Mouse (Mus musculus) MEL (cell line): ENCODE data around the gene Dnajb8.

ENCODE experiments used
- CHD1 ChIP-seq: IDR thresholded peaks from 2 replicates; pipeline ENCODE4 v1.6.1; 2012; ENCODE audit warnings: low read depth, mild to moderate bottlenecking, inconsistent platforms, low read length, improper control_type of control experiment
- CTCF ChIP-seq, 3 experiments: IDR thresholded peaks in 2 of 3; conservative IDR thresholded peaks in 1 of 3; 2 replicates each; pipeline ENCODE4 v1.5.1; 2011 to 2012; ENCODE audit warnings: low read length in 3 of 3, low read depth in 2 of 3, mild to moderate bottlenecking in 2 of 3, improper control_type of control experiment in 1 of 3, inconsistent platforms in 1 of 3, mixed read lengths in 1 of 3, moderate library complexity in 1 of 3; ENCODE audit not compliant: control insufficient read depth in 1 of 3, insufficient read depth in 1 of 3, poor library complexity in 1 of 3, severe bottlenecking in 1 of 3
- HCFC1 ChIP-seq: IDR thresholded peaks from 2 replicates; pipeline ENCODE4 v1.6.1; 2012; ENCODE audit warnings: low read depth, mild to moderate bottlenecking, inconsistent platforms, low read length, improper control_type of control experiment, moderate library complexity
- MAFK ChIP-seq: IDR thresholded peaks from 2 replicates; pipeline ENCODE4 v1.6.1; 2011; ENCODE audit warnings: low read depth, mild to moderate bottlenecking, low read length, improper control_type of control experiment, borderline replicate concordance
- MAZ ChIP-seq: IDR thresholded peaks from 2 replicates; pipeline ENCODE4 v1.6.1; 2012; ENCODE audit warnings: low read depth, mild to moderate bottlenecking, inconsistent platforms, low read length, improper control_type of control experiment
- NELFE ChIP-seq: IDR thresholded peaks from 2 replicates; pipeline ENCODE4 v1.6.1; 2011; ENCODE audit warnings: low read depth, low read length, improper control_type of control experiment
- RAD21 ChIP-seq: IDR thresholded peaks from 2 replicates; pipeline ENCODE4 v1.6.1; 2011; ENCODE audit warnings: mild to moderate bottlenecking, low read depth, low read length, improper control_type of control experiment
- TAL1 ChIP-seq: IDR thresholded peaks from 2 replicates; pipeline ENCODE4 v1.6.1; 2012; ENCODE audit warnings: mild to moderate bottlenecking, inconsistent platforms, low read length, moderate library complexity, mixed read lengths
- USF1 ChIP-seq: IDR thresholded peaks from 2 replicates; pipeline ENCODE4 v1.6.1; 2014; ENCODE audit warnings: low read depth, mild to moderate bottlenecking, inconsistent platforms, low read length, improper control_type of control experiment, moderate library complexity
- USF2 ChIP-seq, 2 experiments: IDR thresholded peaks; 2 replicates each; pipeline ENCODE4 v1.6.1; 2011 to 2012; ENCODE audit warnings: improper control_type of control experiment in 2 of 2, low read length in 2 of 2, borderline replicate concordance in 1 of 2, inconsistent platforms in 1 of 2, low read depth in 1 of 2, mild to moderate bottlenecking in 1 of 2; ENCODE audit not compliant: insufficient read depth in 1 of 2
- ZC3H11A ChIP-seq: IDR thresholded peaks from 2 replicates; pipeline ENCODE4 v1.6.1; 2012; ENCODE audit warnings: low read depth, mild to moderate bottlenecking, inconsistent platforms, low read length, improper control_type of control experiment

DNA sequence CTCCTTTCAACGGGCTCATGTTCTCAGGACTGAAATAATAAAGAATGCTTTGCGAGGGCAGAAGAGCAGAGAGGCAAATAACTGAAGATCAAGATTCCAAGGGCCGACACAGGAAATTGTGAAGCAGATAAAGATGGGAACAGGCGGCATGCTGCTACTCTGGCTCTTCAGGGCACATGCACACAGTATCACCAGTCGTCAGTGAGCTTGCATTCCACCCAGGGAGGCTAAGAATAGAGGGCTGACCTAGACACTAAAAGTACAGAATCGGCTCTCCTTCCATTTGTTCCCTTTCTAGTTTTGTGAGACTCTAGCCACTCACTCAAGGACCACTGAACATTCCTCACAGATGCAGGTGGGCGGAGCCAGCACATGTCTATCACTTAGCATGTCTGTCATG lies 79.2 kb downstream of the Dnajb8 start:
- no peak for TF ChIP-seq RAD21
- TF ChIP-seq MAZ, result no peak
- no peak for TF ChIP-seq NELFE
- no peak for TF ChIP-seq TAL1
- TF ChIP-seq MAFK, result no peak
- TF ChIP-seq CTCF (IDR thresholded peaks at IDR 0.05 in 2 of 3, conservative IDR thresholded peaks at IDR 0.05 in 1 of 3; ENCODE audit: control insufficient read depth in 1 of 3, insufficient read depth in 1 of 3, low read depth in 2 of 3, low read length in 3 of 3, poor library complexity in 1 of 3, severe bottlenecking in 1 of 3), result no peak
- TF ChIP-seq USF1, result no peak
- TF ChIP-seq CHD1, result no peak
- TF ChIP-seq HCFC1, result no peak
- no peak for TF ChIP-seq USF2 (IDR thresholded peaks at IDR 0.05; ENCODE audit: borderline replicate concordance in 1 of 2, insufficient read depth in 1 of 2, low read depth in 1 of 2, low read length in 2 of 2)
- TF ChIP-seq ZC3H11A, result no peak
